23 mouse cellular contexts compared by ENCODE assay signal in the genomic region with DNA sequence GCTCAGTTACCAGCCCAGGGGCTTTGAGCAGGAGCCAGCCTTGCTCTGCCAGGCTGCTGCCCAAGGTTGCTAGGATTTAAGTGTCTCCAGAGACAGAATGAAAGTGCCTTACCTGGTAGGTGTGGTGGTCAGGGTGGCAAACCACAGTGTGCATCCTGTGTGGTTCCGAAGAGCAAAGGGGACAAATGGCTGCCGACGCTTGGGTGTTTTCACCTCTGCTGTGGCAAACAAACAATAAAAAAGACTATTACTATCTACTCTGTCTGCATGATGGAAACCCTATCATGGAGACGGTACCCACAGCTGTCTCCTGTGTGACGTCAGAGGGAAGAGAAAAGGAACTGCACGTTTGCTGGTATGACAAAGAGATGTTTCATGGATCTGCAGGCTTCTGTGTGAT.
DNase-seq lines count a peak whose midpoint lies in the region; ATAC-seq and TF ChIP-seq lines count a peak whose summit lies in the region.
"Had no signal": no experiment of that assay in that cellular context is flagged by ENCODE, and none has a peak within 500 bp of the region (broad histone marks: within the 10 kb centered on the region; RNA-seq: fewer than 3 reads in every experiment).

No protein-coding gene starts in this region.

- WGBS in liver, embryonic 12.5 days (ENCODE audit: insufficient replicate concordance), result 79% methylated on average over 6 of the region's 6 CpGs
- 64% methylated on average over 6 of the region's 6 CpGs for WGBS in kidney, embryonic 16.5 days

- no peak for TF ChIP-seq CTCF in gastrocnemius, adult 2 months (IDR thresholded peaks at IDR 0.05)

- DNase-seq in gastrocnemius, adult 2 months, result no peak
- no peak for DNase-seq in gastrocnemius, adult 18-20 months (ENCODE audit: low spot score)
- peak; percentile 36 for DNase-seq in naive thymus-derived CD4-positive, alpha-beta T cell, adult 2 months (ENCODE audit: low read depth)
- no peak for DNase-seq in lung, postnatal 4 days
- DNase-seq: adrenal gland, adult 8-10 months; adrenal gland, postnatal 36 days; cerebellum, adult 11 months; embryo, embryonic 11 days; gastrocnemius, postnatal 14 days; heart, postnatal 36 days; kidney, adult 11 months had no signal

- intact Hi-C loops in gastrocnemius, adult 2 months (cut with DNase I), result no loop called here

- peaks cover 6% of the 10 kb centered on the region for H3K4me1 ChIP-seq in brown adipose tissue, adult 24 weeks (ENCODE audit: control insufficient read depth, insufficient read depth, insufficient read length, low read length)
- H3K4me1 ChIP-seq in liver, embryonic 12.5 days, result no peaks in the 10 kb centered on the region
- H3K4me1 ChIP-seq in kidney, embryonic 16.5 days (ENCODE audit: insufficient read depth, low read length), result no peaks in the 10 kb centered on the region
- H3K4me1 ChIP-seq: heart, embryonic 13.5 days; hindbrain, embryonic 15.5 days had no signal

- H3K27me3 ChIP-seq in liver, embryonic 12.5 days (replicated peaks), result no peaks in the 10 kb centered on the region
- no peaks in the 10 kb centered on the region for H3K27me3 ChIP-seq in kidney, embryonic 16.5 days (ENCODE audit: insufficient read depth, low read length)
- H3K27me3 ChIP-seq: CH12.LX; embryonic facial prominence, embryonic 15.5 days; heart, embryonic 13.5 days; hindbrain, embryonic 15.5 days; Patski had no signal

- peak overlapping the region; percentile 78 for H3K27ac ChIP-seq in gastrocnemius, adult 2 months
- 0 out of 2 replicates have a peak overlapping the region, but pooled peaks have one; percentile 20 for H3K27ac ChIP-seq in brown adipose tissue, adult 24 weeks (replicated peaks; ENCODE audit: low read depth, low read length)
- H3K27ac ChIP-seq in liver, embryonic 12.5 days, result no peak overlapping the region
- H3K27ac ChIP-seq in kidney, embryonic 16.5 days (ENCODE audit: low read length), result no peak overlapping the region
- H3K27ac ChIP-seq: embryonic facial prominence, embryonic 15.5 days; forebrain, embryonic 10.5 days; heart, embryonic 13.5 days; hindbrain, embryonic 15.5 days had no signal

- H3K9me3 ChIP-seq in liver, embryonic 12.5 days (replicated peaks), result no peaks in the 10 kb centered on the region
- H3K9me3 ChIP-seq in kidney, embryonic 16.5 days (ENCODE audit: low read length), result no peaks in the 10 kb centered on the region
- H3K9me3 ChIP-seq: embryonic facial prominence, embryonic 15.5 days; forebrain, embryonic 10.5 days; heart, embryonic 13.5 days; hindbrain, embryonic 15.5 days had no signal

- peak; percentile 23 for ATAC-seq in CD4-positive, CD25-positive, alpha-beta regulatory T cell, adult 4 months
- ATAC-seq in liver, embryonic 12.5 days, result no peak
- no peak for ATAC-seq in kidney, embryonic 16.5 days (ENCODE audit: low FRiP score, low TSS enrichment)
- ATAC-seq: forebrain, embryonic 14.5 days; Patski had no signal

- H3K36me3 ChIP-seq in liver, embryonic 12.5 days, result peaks cover 95% of the 10 kb centered on the region
- peaks cover 32% of the 10 kb centered on the region for H3K36me3 ChIP-seq in kidney, embryonic 16.5 days (ENCODE audit: insufficient read depth, low read length)

- no peak overlapping the region for H3K4me2 ChIP-seq in liver, embryonic 12.5 days
- no peak overlapping the region for H3K4me2 ChIP-seq in kidney, embryonic 16.5 days (replicated peaks; ENCODE audit: low read depth, low read length)
- H3K4me2 ChIP-seq: embryonic facial prominence, embryonic 15.5 days; heart, embryonic 13.5 days; hindbrain, embryonic 15.5 days had no signal

- no peak overlapping the region for H3K4me3 ChIP-seq in gastrocnemius, adult 2 months
- H3K4me3 ChIP-seq in brown adipose tissue, adult 24 weeks (ENCODE audit: insufficient read depth, low read depth, low read length), result no peak overlapping the region
- no peak overlapping the region for H3K4me3 ChIP-seq in liver, embryonic 12.5 days
- no peak overlapping the region for H3K4me3 ChIP-seq in kidney, embryonic 16.5 days (ENCODE audit: low read length)
- H3K4me3 ChIP-seq: embryonic facial prominence, embryonic 15.5 days; erythroblast, embryonic 14.5 days; forebrain, embryonic 10.5 days; heart, embryonic 13.5 days; hindbrain, embryonic 15.5 days had no signal

- no peak overlapping the region for H3K9ac ChIP-seq in liver, embryonic 12.5 days
- H3K9ac ChIP-seq in kidney, embryonic 16.5 days (replicated peaks; ENCODE audit: low read length), result no peak overlapping the region
- H3K9ac ChIP-seq: embryonic facial prominence, embryonic 15.5 days; heart, embryonic 13.5 days; hindbrain, embryonic 15.5 days had no signal

Comparison
In these comparisons a context has a peak if more than half of its experiments do, and no peak if none do; other contexts are left out.
1. H3K27ac ChIP-seq: peak in gastrocnemius, adult 2 months (single experiment) and brown adipose tissue, adult 24 weeks (single experiment); none in liver, embryonic 12.5 days (single experiment) and kidney, embryonic 16.5 days (single experiment).